Mouse (Mus musculus) embryonic facial prominence, embryonic 14.5 days (tissue): ENCODE measurements at regions not wholly inside any gene's neighbourhood (a gene's known extent, or its start where the extent isn't known, plus 50 kb on each side); places are given as distances from the start of the nearest gene placed in this dataset.
"Not testable (repeated sequence)": the region's sequence is repeated elsewhere in the genome, so short reads cannot be mapped to it uniquely, and the experiment has no call there.

Experiments
- ATAC-seq: fragments of 200-750 bp; cut with Nextera tagmentation; 2 replicates; pipeline ENCODE4 v1.8.0; 2017; ENCODE audit warnings: low read depth, moderate number of reproducible peaks, moderate TSS enrichment
- DNase-seq: peaks from one replicate; pipeline ENCODE4 v3.0.0-alpha.2; 2015; ENCODE audit warnings: low spot score
- H3K27ac ChIP-seq: fragments of 300-500 bp; sonication (generic); replicated peaks from 2 replicates; pipeline ENCODE4 v1.5.1; 2014; ENCODE audit warnings: low read depth, mild to moderate bottlenecking, low read length, moderate library complexity
- H3K27me3 ChIP-seq: fragments of 300-500 bp; sonication (generic); replicated peaks from 2 replicates; pipeline ENCODE4 v1.6.1; 2014; ENCODE audit warnings: low read length; ENCODE audit not compliant: control insufficient read depth, insufficient read depth
- H3K36me3 ChIP-seq: fragments of 300-500 bp; sonication (generic); 2 replicates; pipeline ENCODE4 v1.6.1; 2014; ENCODE audit warnings: low read length, mixed read lengths; ENCODE audit not compliant: control insufficient read depth, insufficient read depth
- H3K4me1 ChIP-seq: fragments of 300-500 bp; sonication (generic); 2 replicates; pipeline ENCODE4 v1.6.1; 2014; ENCODE audit warnings: antibody characterized with exemption, low read length; ENCODE audit not compliant: control insufficient read depth, insufficient read depth
- H3K4me2 ChIP-seq: fragments of 300-500 bp; sonication (generic); 2 replicates; pipeline ENCODE4 v1.6.1; 2014; ENCODE audit warnings: low read depth, mild to moderate bottlenecking, low read length, moderate library complexity, mixed read lengths
- H3K4me3 ChIP-seq: fragments of 300-500 bp; sonication (generic); 2 replicates; pipeline ENCODE4 v1.5.1; 2014; ENCODE audit warnings: low read depth, mild to moderate bottlenecking, low read length
- H3K9ac ChIP-seq: fragments of 300-500 bp; sonication (generic); 2 replicates; pipeline ENCODE4 v1.6.1; 2014; ENCODE audit warnings: low read depth, mild to moderate bottlenecking, low read length, moderate library complexity, mixed read lengths
- H3K9me3 ChIP-seq: fragments of 300-500 bp; sonication (generic); 2 replicates; pipeline ENCODE4 v1.6.1; 2016; ENCODE audit warnings: low read length; ENCODE audit not compliant: control insufficient read depth
- WGBS: fragments of 180-500 bp; shearing (Covaris S2); extraction: QIAGEN DNeasy Blood & Tissue Kit; methylation state at CpG from one replicate; pipeline ENCODE4 v1.1.7; 2014; 5-methylcytosine and 5-hydroxymethylcytosine counted together

- ATAC-seq (no peak), DNase-seq (no peak)
- no peaks in the 10 kb centered on the region for H3K36me3 ChIP-seq
- H3K4me2 ChIP-seq: no peak overlapping the region
- no peaks in the 10 kb centered on the region for H3K27me3 ChIP-seq
- H3K9me3 ChIP-seq: no peaks in the 10 kb centered on the region
- H3K4me1 ChIP-seq: no peaks in the 10 kb centered on the region
- no peak overlapping the region for H3K27ac ChIP-seq
- H3K9ac ChIP-seq: no peak overlapping the region
- no peak overlapping the region for H3K4me3 ChIP-seq
Measured at GRCm38 (mm10) chr15:16130862-16131261, 597.7 kb upstream of the Cdh9 start.

- no peaks in the 10 kb centered on the region for H3K27me3 ChIP-seq
- no peak overlapping the region for H3K27ac ChIP-seq
- no peaks in the 10 kb centered on the region for H3K4me1 ChIP-seq
- H3K4me3 ChIP-seq: no peak overlapping the region
- no peak overlapping the region for H3K4me2 ChIP-seq
- ATAC-seq (no peak), DNase-seq (no peak)
- H3K36me3 ChIP-seq: no peaks in the 10 kb centered on the region
- H3K9me3 ChIP-seq: no peaks in the 10 kb centered on the region
- WGBS: 74% methylated on average over 5 of the region's 5 CpGs
- H3K9ac ChIP-seq: no peak overlapping the region
Measured at GRCm38 (mm10) chr15:16158164-16158563, 570.4 kb upstream of the Cdh9 start.

GRCm38 (mm10) chr15:16163969-16164368 lies 564.6 kb upstream of the Cdh9 start:
- no peak overlapping the region for H3K9ac ChIP-seq
- ATAC-seq (no peak), DNase-seq (no peak)
- H3K4me3 ChIP-seq: no peak overlapping the region
- no peaks in the 10 kb centered on the region for H3K9me3 ChIP-seq
- H3K4me1 ChIP-seq: no peaks in the 10 kb centered on the region
- H3K36me3 ChIP-seq: no peaks in the 10 kb centered on the region
- H3K27me3 ChIP-seq: no peaks in the 10 kb centered on the region
- H3K27ac ChIP-seq: no peak overlapping the region
- H3K4me2 ChIP-seq: no peak overlapping the region

GRCm38 (mm10) chr15:16213354-16213753 lies 515.2 kb upstream of the Cdh9 start:
- DNase-seq (no peak), ATAC-seq (no peak)
- WGBS: 85% methylated on average over 4 of the region's 4 CpGs
- Histone ChIP-seq H3K9me3 (no peaks in the 10 kb centered on the region), H3K4me1 (no peaks in the 10 kb centered on the region), H3K27me3 (no peaks in the 10 kb centered on the region), H3K4me3 (no peak overlapping the region), H3K4me2 (no peak overlapping the region), H3K27ac (no peak overlapping the region), H3K36me3 (no peaks in the 10 kb centered on the region), H3K9ac (no peak overlapping the region)

GRCm38 (mm10) chr15:16221648-16222047 lies 506.9 kb upstream of the Cdh9 start:
- WGBS: 91% methylated on average over 2 of the region's 2 CpGs
- Histone ChIP-seq H3K36me3 (no peaks in the 10 kb centered on the region), H3K27me3 (no peaks in the 10 kb centered on the region), H3K9ac (no peak overlapping the region), H3K9me3 (no peaks in the 10 kb centered on the region), H3K4me2 (no peak overlapping the region), H3K4me3 (no peak overlapping the region), H3K27ac (no peak overlapping the region), H3K4me1 (no peaks in the 10 kb centered on the region)
- DNase-seq (peak; percentile 5), ATAC-seq (no peak)

GRCm38 (mm10) chr15:16248595-16248994 lies 480.0 kb upstream of the Cdh9 start:
- ATAC-seq: no peak

GRCm38 (mm10) chr15:16285166-16285565 lies 443.4 kb upstream of the Cdh9 start:
- Histone ChIP-seq H3K4me1 (no peaks in the 10 kb centered on the region), H3K36me3 (no peaks in the 10 kb centered on the region), H3K4me3 (no peak overlapping the region), H3K27me3 (no peaks in the 10 kb centered on the region), H3K9me3 (no peaks in the 10 kb centered on the region), H3K9ac (no peak overlapping the region), H3K4me2 (no peak overlapping the region), H3K27ac (no peak overlapping the region)
- ATAC-seq (no peak), DNase-seq (no peak)
- 74% methylated on average over 3 of the region's 3 CpGs for WGBS

More at GRCm38 (mm10) chr15:16248595-16248994, 480.0 kb upstream of the Cdh9 start:
- no peaks in the 10 kb centered on the region for H3K4me1 ChIP-seq
- no peaks in the 10 kb centered on the region for H3K9me3 ChIP-seq
- WGBS: 74% methylated on average over 5 of the region's 5 CpGs
- H3K9ac ChIP-seq: no peak overlapping the region
- DNase-seq: no peak
- H3K4me3 ChIP-seq: no peak overlapping the region
- H3K36me3 ChIP-seq: no peaks in the 10 kb centered on the region
- H3K27ac ChIP-seq: no peak overlapping the region
- H3K27me3 ChIP-seq: no peaks in the 10 kb centered on the region
- no peak overlapping the region for H3K4me2 ChIP-seq

- not testable (repeated sequence) for H3K4me1 ChIP-seq, H3K27me3 ChIP-seq, H3K36me3 ChIP-seq, H3K4me3 ChIP-seq, H3K9me3 ChIP-seq, DNase-seq, ATAC-seq, H3K4me2 ChIP-seq, H3K9ac ChIP-seq, H3K27ac ChIP-seq
- 73% methylated on average over 2 of the region's 2 CpGs for WGBS
Measured at GRCm38 (mm10) chr15:16294553-16294952, 434.0 kb upstream of the Cdh9 start.

- Histone ChIP-seq H3K9ac (no peak overlapping the region), H3K36me3 (no peaks in the 10 kb centered on the region), H3K27me3 (no peaks in the 10 kb centered on the region), H3K4me1 (no peaks in the 10 kb centered on the region), H3K27ac (no peak overlapping the region), H3K4me2 (no peak overlapping the region), H3K9me3 (no peaks in the 10 kb centered on the region), H3K4me3 (no peak overlapping the region)
- no peak for DNase-seq
- no peak for ATAC-seq
- WGBS: 89% methylated on average over 2 of the region's 2 CpGs
Measured at GRCm38 (mm10) chr15:16309678-16310077, 418.9 kb upstream of the Cdh9 start.
